Mouse (Mus musculus): ENCODE measurements around the gene Gm45337. TPM values are rescaled to one million over a fixed set of nuclear protein-coding genes. Genes with fewer than 3 reads are reported as not detected.
A peak's percentile ranks its signal among the peaks of the same experiment; 100 is the strongest.

Gm45337 gene
- polyA plus RNA-seq, 1 experiment from 2014 or later = not detected

GRCm38 (mm10) chr7:142095183-142095931, 49.0 kb downstream of the Gm45337 start, which contains the start of gene Dusp8:
Gene Dusp8 (minus strand): TSS chr7:142095843.
- peak within 1 kb of the TSS; percentile 90 for H3K27ac ChIP-seq
- H3K4me2 ChIP-seq = peak within 1 kb of the TSS; percentile 84
- H3K9me3 ChIP-seq (replicated peaks) = no peaks in the 10 kb centered on the region
- no peaks in the 10 kb centered on the region for H3K36me3 ChIP-seq
- peaks cover 58% of the 10 kb centered on the region for H3K4me1 ChIP-seq
- WGBS (ENCODE audit: insufficient replicate concordance) = 1% methylated on average over 55 of the region's 63 CpGs
- peak; percentile 87 for ATAC-seq
- H3K4me3 ChIP-seq = peak within 1 kb of the TSS; percentile 87
- H3K9ac ChIP-seq = peak within 1 kb of the TSS; percentile 99
- peaks cover 100% of the 10 kb centered on the region for H3K27me3 ChIP-seq (replicated peaks)

DNA sequence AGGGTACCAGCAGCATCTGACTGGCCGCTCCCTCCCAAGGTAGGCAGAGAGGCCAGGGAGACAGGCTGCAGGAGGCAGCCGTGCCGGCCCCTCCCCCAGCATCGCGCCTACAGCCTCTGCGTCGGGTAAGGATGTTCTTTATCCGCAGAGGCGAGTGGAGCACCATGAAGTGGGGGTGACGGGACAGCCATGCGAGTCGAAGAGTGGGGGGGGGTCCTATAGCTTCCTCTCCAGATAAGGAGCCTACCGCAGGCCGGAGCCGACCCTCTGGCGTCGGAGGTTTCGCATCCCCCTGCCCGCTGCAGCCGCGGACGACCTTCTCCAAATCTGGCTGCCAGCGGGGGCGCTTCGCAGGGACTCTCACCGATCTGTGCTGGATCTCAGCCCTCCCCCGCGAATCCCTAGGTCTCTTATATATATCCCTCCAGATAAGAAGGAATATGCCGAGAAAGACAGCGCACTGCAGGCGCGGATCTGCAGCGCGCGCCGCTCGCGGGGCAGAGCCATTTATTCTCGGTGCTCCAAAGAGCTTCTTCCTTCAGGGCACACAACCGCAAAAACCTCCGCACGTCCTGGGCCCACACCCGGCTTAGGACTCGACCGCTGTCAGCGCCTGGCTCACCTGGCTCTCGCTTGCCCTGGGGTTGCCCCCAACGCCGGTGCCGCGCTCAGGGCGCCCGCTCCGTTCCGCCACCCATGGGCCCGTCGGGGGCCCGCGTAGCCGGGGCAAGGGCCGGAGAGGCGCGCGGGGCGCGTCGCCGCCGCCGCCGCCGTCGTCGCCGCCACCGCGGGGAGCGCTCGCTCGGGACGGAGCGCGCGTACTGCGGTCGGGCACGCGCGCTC, 49.9 kb downstream of the Gm45337 start:
- Histone ChIP-seq H3K4me3 (peak overlapping the region; percentile 87), H3K9ac (peak overlapping the region; percentile 99), H3K4me1 (peaks cover 67% of the 10 kb centered on the region), H3K4me2 (peak overlapping the region; percentile 84), H3K36me3 (peaks cover 4% of the 10 kb centered on the region; the same call in 1 of the 2 replicates), H3K27me3 (replicated peaks) (peaks cover 100% of the 10 kb centered on the region), H3K27ac (peak overlapping the region; percentile 90), H3K9me3 (replicated peaks) (no peaks in the 10 kb centered on the region)
- 1% methylated on average over 85 of the region's 89 CpGs for WGBS (ENCODE audit: insufficient replicate concordance)
- peak; percentile 57 for ATAC-seq

DNA sequence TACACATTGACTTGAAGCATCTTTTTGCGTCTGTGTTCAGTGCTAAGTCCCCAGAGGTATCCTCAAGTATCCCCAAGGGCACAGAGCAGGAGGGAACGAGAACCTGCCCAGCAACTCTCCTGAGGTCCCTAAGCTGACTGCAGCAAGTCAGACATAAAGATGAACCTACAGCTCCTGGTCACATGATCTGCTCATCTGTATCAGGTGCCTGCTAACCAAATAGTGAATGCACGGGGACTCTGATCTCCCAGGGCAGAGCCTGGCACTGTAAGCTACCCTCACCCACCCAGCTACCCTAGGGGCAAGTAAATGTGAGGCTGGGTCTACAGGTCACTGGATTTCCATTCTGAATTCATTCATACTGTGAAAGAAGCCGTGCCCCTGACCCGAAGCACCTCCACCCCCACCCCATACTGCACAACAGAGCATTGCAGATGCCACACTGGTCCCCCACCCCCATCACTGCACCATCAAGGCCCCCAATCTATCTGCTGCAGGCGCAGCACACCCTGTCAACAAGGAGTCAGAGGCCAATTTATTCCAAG, 50.6 kb downstream of the Gm45337 start:
- peak overlapping the region; percentile 90 for H3K27ac ChIP-seq

More for the DNA sequence above, 50.6 kb downstream of the Gm45337 start:
- H3K36me3 ChIP-seq = peaks cover 4% of the 10 kb centered on the region; the same call in 1 of the 2 replicates
- no peaks in the 10 kb centered on the region for H3K9me3 ChIP-seq (replicated peaks)
- peaks cover 74% of the 10 kb centered on the region for H3K4me1 ChIP-seq
- peak overlapping the region; percentile 84 for H3K4me2 ChIP-seq
- ATAC-seq = peak; percentile 35
- peak overlapping the region; percentile 87 for H3K4me3 ChIP-seq
- peak overlapping the region; percentile 99 for H3K9ac ChIP-seq
- peaks cover 100% of the 10 kb centered on the region for H3K27me3 ChIP-seq (replicated peaks)
- 27% methylated on average over 6 of the region's 6 CpGs for WGBS (ENCODE audit: insufficient replicate concordance)

Other genes with a start within 250 kb of the Gm45337 start
- gene Tollip, start 226.1 kb downstream of the Gm45337 start, polyA plus RNA-seq (2016; fragmentation: Nextera tagmentation; extraction: Ambion mirVana) = 30.9 and 31.0 TPM in 2 replicates
- gene Brsk2, start 194.9 kb downstream of the Gm45337 start, polyA plus RNA-seq (2016; fragmentation: Nextera tagmentation; extraction: Ambion mirVana) = 0.23 and 0.33 TPM in 2 replicates
- gene Mob2, start 83.5 kb downstream of the Gm45337 start, polyA plus RNA-seq (2016; fragmentation: Nextera tagmentation; extraction: Ambion mirVana) = 62.9 and 64.6 TPM in 2 replicates
- gene Dusp8, start 48.8 kb downstream of the Gm45337 start, polyA plus RNA-seq (2016; fragmentation: Nextera tagmentation; extraction: Ambion mirVana) = 7.4 and 7.5 TPM in 2 replicates
- gene Gm45618, start 23.9 kb downstream of the Gm45337 start, polyA plus RNA-seq (2016; fragmentation: Nextera tagmentation; extraction: Ambion mirVana) = not detected in 2 replicates
- gene Gm39115, start 8.6 kb downstream of the Gm45337 start, polyA plus RNA-seq (2016; fragmentation: Nextera tagmentation; extraction: Ambion mirVana) = not detected in 2 replicates
- not detected in 2 replicates for gene Gm29735, start 12.5 kb upstream of the Gm45337 start, polyA plus RNA-seq (2016; fragmentation: Nextera tagmentation; extraction: Ambion mirVana)
- gene Gm4553, start 21.1 kb upstream of the Gm45337 start, polyA plus RNA-seq (2016; fragmentation: Nextera tagmentation; extraction: Ambion mirVana) = not detected in 2 replicates
- gene Krtap5-2, start 31.4 kb upstream of the Gm45337 start, polyA plus RNA-seq (2016; fragmentation: Nextera tagmentation; extraction: Ambion mirVana) = not detected in 2 replicates
- not detected in 2 replicates for gene Gm10153, start 45.8 kb upstream of the Gm45337 start, polyA plus RNA-seq (2016; fragmentation: Nextera tagmentation; extraction: Ambion mirVana)
- gene Krtap5-3, start 56.8 kb upstream of the Gm45337 start, polyA plus RNA-seq (2016; fragmentation: Nextera tagmentation; extraction: Ambion mirVana) = not detected in 2 replicates
- gene Gm7579, start 67.3 kb upstream of the Gm45337 start, polyA plus RNA-seq (2016; fragmentation: Nextera tagmentation; extraction: Ambion mirVana) = not detected in 2 replicates
- gene Krtap5-5, start 85.4 kb upstream of the Gm45337 start, polyA plus RNA-seq (2016; fragmentation: Nextera tagmentation; extraction: Ambion mirVana) = not detected in 2 replicates
- not detected in 2 replicates for gene Gm40460, start 96.5 kb upstream of the Gm45337 start, polyA plus RNA-seq (2016; fragmentation: Nextera tagmentation; extraction: Ambion mirVana)
- not detected in 2 replicates for gene Gm2431, start 113.7 kb upstream of the Gm45337 start, polyA plus RNA-seq (2016; fragmentation: Nextera tagmentation; extraction: Ambion mirVana)
- gene Gm4559, start 129.8 kb upstream of the Gm45337 start, polyA plus RNA-seq (2016; fragmentation: Nextera tagmentation; extraction: Ambion mirVana) = not detected in 2 replicates
- not detected in 2 replicates for gene Krtap5-1, start 152.5 kb upstream of the Gm45337 start, polyA plus RNA-seq (2016; fragmentation: Nextera tagmentation; extraction: Ambion mirVana)
- gene Krtap5-4, start 158.9 kb upstream of the Gm45337 start, polyA plus RNA-seq (2016; fragmentation: Nextera tagmentation; extraction: Ambion mirVana) = not detected in 2 replicates
- gene Ifitm10, start 229.1 kb upstream of the Gm45337 start, polyA plus RNA-seq (2016; fragmentation: Nextera tagmentation; extraction: Ambion mirVana) = 1.5 and 2.5 TPM in 2 replicates
- 1.4 TPM in 1 of 2 replicates, not detected in the other for gene Gm49369, start 238.1 kb upstream of the Gm45337 start, polyA plus RNA-seq (2016; fragmentation: Nextera tagmentation; extraction: Ambion mirVana)
- gene Ctsd, start 243.4 kb upstream of the Gm45337 start, polyA plus RNA-seq (2016; fragmentation: Nextera tagmentation; extraction: Ambion mirVana) = 289 and 295 TPM in 2 replicates